Mouse (Mus musculus) bone marrow, adult 2 months (tissue): ENCODE data around the gene Smoc1. TPM values are rescaled to one million over a fixed set of nuclear protein-coding genes. Genes with fewer than 3 reads are reported as not detected.

ENCODE experiments used
- H3K27ac ChIP-seq: fragments of 200-500 bp; 2 replicates; pipeline ENCODE4 v1.5.1; 2012; ENCODE audit warnings: low read depth, mild to moderate bottlenecking, control low read depth, inconsistent platforms, low read length; ENCODE audit not compliant: control insufficient read depth, poor library complexity, insufficient read depth
- H3K4me1 ChIP-seq: fragments of 200-500 bp; 2 replicates; pipeline ENCODE4 v1.6.1; 2011; ENCODE audit warnings: low read length; ENCODE audit not compliant: control insufficient read depth, insufficient read depth
- H3K4me3 ChIP-seq: fragments of 200-500 bp; replicated peaks from 2 replicates; pipeline ENCODE3; 2011; ENCODE audit warnings: mild to moderate bottlenecking, low read depth, low read length, control low read depth; ENCODE audit not compliant: control insufficient read depth
- CTCF ChIP-seq: fragments of 200-500 bp; IDR thresholded peaks from 2 replicates; pipeline ENCODE4 v1.5.1; 2011; ENCODE audit warnings: low read length, control low read depth; ENCODE audit not compliant: control insufficient read depth, insufficient read depth
- POLR2A ChIP-seq: fragments of 200-500 bp; IDR thresholded peaks from 2 replicates; pipeline ENCODE4 v1.6.1; 2011; ENCODE audit warnings: low read depth, mild to moderate bottlenecking, control low read depth, low read length, borderline replicate concordance; ENCODE audit not compliant: control insufficient read depth
- WGBS: fragments of 180-500 bp; shearing (Covaris S2); methylation state at CpG from one replicate; pipeline ENCODE4 v1.1.7; 2018; 5-methylcytosine and 5-hydroxymethylcytosine counted together
- polyA plus RNA-seq: library from polyadenylated mRNA; stranded (reverse); fragments of >200 nt; gene quantifications from 2 replicates; pipeline ENCODE4 v1.2.4, GENCODE M21; 2011; ENCODE audit warnings: low replicate concordance; ENCODE audit not compliant: missing spikeins, insufficient read depth, insufficient read length

Smoc1 gene
- polyA plus RNA-seq, 1 experiment: 3.9 TPM

DNA sequence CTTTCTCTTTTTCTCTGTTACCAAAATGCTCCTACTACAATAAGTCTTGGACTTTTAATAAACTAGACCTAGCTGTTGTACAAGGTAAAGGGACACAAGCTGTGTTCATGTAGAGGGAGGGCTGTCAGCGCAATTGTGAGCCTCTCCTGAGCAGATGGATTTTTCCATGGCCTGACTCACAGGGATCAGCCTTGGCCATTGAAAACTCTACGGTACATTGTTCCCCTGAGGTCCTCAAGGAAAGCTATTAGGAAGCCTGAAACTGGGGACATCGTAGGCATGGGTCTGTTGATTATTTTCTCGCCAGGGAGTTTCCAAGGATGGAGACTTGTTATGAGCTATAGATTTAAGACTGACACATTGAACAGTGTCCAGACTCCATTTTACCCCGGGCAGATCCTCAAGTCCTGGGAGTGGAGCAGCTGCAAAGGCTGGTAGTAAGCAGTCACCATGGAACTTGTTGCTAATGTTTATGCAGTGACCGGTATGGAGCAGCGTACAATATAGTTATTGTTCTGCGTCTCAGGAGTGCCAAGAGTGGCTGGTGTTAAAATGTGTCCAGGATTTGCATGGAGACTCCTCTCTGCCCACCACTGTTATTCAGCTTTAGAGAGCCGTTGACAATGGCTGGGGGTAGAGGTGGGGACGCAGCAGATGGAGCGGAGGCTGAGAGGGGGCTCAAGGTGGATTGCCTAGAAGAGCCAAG lies 28.5 kb downstream of the Smoc1 start:
- Histone ChIP-seq H3K27ac (no peak overlapping the region), H3K4me1 (no peaks in the 10 kb centered on the region; the same call in 1 of the 2 replicates), H3K4me3 (no peak overlapping the region)
- TF ChIP-seq CTCF: no peak
- no peak for TF ChIP-seq POLR2A
- WGBS: 82% methylated on average over 11 of the region's 11 CpGs

DNA sequence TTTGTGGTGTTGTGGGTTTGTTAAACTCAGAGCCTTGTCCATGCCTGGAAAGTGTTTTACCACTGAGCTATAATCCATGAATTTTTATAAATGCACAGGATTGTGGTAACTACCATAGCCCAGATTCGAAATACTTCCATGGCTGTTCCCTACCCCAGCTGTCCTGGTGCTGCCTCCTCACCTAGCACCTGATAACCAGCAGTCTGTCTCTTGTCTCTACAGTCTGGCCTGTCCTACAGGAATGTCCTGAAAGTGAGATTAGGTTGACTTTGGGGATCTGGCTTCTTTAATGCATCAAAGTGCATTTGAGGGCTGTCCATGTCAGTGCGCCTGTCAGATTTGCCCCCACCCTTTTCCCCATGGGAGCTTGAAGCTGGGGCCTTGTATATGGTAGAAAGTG lies 29.2 kb downstream of the Smoc1 start:
- no peak overlapping the region for H3K27ac ChIP-seq
- TF ChIP-seq CTCF: no peak
- no peak for TF ChIP-seq POLR2A
- WGBS: 78% methylated on average over 2 of the region's 2 CpGs
- H3K4me3 ChIP-seq: no peak overlapping the region
- no peaks in the 10 kb centered on the region; the same call in 1 of the 2 replicates for H3K4me1 ChIP-seq

DNA sequence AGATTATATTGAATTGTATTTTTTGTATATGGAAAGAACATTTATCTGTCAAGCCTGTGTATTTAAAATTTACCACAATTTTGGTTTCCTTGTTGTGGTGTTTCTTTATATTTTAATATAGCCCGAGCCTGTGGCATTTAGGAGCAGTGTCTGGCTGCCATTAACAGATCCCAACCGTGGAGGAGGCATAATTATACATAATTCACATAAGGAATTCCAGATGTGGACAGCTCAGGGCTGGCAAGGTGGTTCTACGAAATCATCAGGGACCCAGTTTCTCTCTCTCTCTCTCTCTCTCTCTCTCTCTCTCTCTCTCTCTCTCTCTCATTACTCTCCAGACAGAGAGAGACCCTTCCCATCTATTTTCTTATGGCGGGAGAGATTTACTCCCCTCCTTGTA lies 31.0 kb downstream of the Smoc1 start:
- 59% methylated on average over 4 of the region's 4 CpGs for WGBS
- TF ChIP-seq CTCF (no peak), POLR2A (no peak)
- H3K4me3 ChIP-seq: no peak overlapping the region
- H3K4me1 ChIP-seq: no peaks in the 10 kb centered on the region
- H3K27ac ChIP-seq: no peak overlapping the region

DNA sequence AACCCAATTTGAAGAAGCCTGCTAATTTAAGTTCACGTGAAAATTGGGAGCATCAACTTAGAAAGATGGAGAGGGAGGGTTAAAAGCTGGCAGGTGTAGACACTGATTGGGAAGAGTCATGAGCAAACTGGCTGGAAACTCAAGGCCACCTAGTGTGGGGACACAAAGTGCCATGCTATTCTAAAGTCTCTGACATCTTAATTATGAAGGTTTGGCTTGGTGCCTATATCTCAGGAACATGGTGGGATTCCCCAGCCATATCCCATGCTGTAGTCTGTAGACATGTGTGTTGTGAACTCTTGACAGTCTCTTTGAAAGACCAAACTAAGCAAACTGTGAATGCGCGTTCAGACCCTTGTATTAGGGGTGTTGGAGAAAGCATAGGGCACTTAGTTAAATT lies 32.0 kb downstream of the Smoc1 start:
- WGBS: 88% methylated on average over 3 of the region's 3 CpGs
- H3K4me3 ChIP-seq: no peak overlapping the region
- no peak for TF ChIP-seq CTCF
- TF ChIP-seq POLR2A: no peak
- no peak overlapping the region for H3K27ac ChIP-seq
- H3K4me1 ChIP-seq: no peaks in the 10 kb centered on the region

DNA sequence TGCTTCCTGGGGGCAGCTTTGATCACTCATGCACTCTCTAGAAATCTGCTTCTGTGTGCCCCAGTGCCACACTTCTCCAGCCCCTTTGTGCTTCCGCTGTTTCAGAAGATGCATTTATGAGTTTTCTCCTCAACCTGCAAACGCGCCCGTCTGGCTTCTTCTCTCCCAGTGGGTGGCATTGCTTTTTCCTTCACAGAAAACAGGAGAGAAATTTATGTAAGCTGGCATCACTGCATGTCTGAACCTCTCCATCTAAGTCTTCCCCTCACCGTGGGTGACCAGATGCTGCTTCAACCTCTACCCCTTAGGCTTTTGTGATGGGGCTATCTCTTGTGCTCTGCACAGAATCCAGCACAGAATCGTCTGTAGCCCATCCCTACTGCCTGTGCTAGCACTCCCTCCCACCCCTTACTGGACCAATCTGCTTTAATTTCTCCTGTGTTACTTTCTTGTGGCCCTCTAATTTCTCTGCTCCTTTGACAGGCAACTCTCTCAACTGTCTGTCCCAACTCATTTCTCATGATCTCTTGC lies 35.3 kb downstream of the Smoc1 start:
- Histone ChIP-seq H3K4me1 (no peaks in the 10 kb centered on the region), H3K4me3 (no peak overlapping the region), H3K27ac (no peak overlapping the region)
- TF ChIP-seq CTCF (no peak), POLR2A (no peak)
- 77% methylated on average over 6 of the region's 6 CpGs for WGBS

DNA sequence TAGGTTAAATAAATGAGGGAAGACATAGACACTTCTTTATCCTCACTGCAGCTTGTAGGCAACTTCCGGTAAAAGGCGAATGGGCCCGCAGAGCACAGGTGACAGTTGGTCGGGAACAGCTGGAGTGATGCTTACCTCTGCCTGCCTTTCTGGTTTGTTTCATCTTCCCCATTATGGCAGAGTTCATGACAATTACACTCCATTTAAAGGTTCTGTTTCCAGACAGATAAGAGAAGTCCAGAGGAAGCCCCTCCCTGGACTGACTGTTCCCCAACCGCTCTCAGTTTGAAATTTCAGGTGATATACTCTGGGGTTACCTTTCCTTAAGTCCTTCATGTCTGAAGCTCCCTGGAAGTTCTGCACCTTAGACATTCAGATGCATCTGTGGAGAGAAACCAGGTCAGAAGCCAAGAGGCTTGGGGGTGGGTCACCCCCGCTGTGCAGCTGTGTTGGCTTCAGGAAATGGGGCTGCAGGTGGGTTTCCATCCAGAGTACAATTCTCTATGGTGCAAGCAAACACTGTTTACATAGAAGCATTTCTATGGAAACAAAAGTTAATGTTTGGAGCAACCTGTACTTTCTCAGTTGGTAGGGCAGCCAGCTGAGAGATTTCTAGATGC lies 36.8 kb downstream of the Smoc1 start:
- no peak overlapping the region for H3K4me3 ChIP-seq
- no peak for TF ChIP-seq CTCF
- no peak for TF ChIP-seq POLR2A
- no peak overlapping the region for H3K27ac ChIP-seq
- 82% methylated on average over 6 of the region's 6 CpGs for WGBS
- H3K4me1 ChIP-seq: no peaks in the 10 kb centered on the region

DNA sequence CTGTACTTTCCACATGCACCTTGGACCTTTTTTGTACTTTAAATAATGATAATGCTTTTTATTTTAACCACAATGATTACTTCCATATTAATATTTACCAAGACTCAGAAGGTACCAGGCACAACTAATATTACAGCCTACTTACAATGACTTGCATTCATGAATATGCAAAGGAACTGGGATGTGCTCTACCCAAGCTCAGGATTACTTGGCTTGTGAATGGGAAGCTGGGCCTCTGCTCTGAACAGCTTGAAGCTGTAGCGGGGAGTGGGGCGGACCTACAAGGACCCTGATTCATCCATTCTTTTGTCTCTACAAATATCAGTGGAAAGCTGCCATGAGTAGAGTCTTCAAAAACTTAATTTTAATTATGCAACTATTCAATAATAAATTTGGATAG lies 47.5 kb downstream of the Smoc1 start:
- WGBS: 88% methylated on average over 2 of the region's 2 CpGs
- TF ChIP-seq POLR2A: no peak
- TF ChIP-seq CTCF: no peak
- no peak overlapping the region for H3K4me3 ChIP-seq
- H3K4me1 ChIP-seq: no peaks in the 10 kb centered on the region
- no peak overlapping the region for H3K27ac ChIP-seq

DNA sequence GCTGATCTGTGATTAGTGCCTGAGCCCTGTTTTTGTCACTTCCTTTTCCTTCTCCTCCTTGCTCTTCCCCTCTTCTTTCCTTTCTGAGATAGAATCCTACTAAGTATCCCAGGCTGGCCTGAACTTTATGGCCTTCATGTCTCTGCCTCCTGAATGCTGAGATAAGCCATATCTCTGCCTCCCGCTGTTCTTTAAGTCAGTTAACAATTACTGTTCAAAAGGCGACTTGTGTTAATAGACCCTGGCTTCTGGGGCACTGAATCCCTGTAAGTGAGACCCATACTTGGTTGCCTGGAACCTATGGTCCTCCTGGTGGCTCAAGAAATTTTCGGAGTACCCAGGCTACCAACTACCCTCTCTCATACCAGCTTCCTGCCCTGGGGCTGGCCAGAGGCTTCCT lies 48.3 kb downstream of the Smoc1 start:
- H3K4me3 ChIP-seq: no peak overlapping the region
- TF ChIP-seq CTCF: no peak
- TF ChIP-seq POLR2A: no peak
- H3K4me1 ChIP-seq: no peaks in the 10 kb centered on the region
- H3K27ac ChIP-seq: no peak overlapping the region
- 51% methylated on average over 3 of the region's 3 CpGs for WGBS
